Mouse (Mus musculus) frontal cortex, adult (tissue): Measurements from ENCODE around the gene Aagab.

Experiments
- ATAC-seq: cut with Nextera tagmentation; 2 replicates; pipeline ENCODE4 v1.9.2; 2017; ENCODE audit warnings: mild to moderate bottlenecking, moderate library complexity, mixed read lengths; ENCODE audit not compliant: low TSS enrichment

Gene Aagab

DNA sequence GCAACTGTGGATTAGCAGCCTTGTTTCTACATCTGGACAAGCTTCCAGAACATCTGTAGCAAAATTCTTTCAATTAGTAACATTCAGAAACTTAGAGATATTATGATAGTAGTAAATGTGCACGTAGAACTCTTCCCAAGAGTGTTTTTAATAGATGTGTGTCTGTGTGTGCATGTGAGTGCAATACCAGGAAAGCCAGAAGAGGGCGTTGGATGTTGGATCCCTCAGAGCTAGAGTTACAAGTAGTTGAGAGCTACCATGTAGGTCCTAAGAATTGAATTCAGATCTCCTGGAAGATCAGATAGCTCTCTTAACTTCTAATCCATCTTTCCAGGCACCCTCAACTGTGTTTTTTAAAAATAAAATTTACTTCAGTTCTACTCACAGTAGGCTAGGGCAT, 4.1 kb downstream of the Aagab start:
- ATAC-seq: no peak

DNA sequence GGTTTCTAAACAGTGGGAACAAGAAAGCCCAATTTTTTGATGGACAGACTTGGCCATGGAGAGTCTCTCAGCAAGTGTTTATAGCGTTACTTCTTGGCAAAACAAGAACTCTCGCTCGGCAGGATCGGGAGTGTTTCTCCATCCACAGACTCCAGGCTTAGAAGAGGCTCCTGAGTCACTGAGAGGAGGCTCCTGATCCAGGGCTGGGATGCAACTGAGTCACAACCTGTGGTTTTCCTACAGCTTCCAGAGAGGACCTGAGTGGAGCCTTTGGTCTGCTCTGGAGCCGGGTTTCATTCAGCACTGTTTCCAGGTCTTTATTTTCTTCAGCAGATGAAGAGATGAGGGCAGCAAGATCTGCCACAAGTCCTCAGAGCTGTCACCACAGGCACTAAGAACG, 5.5 kb downstream of the Aagab start:
- no peak for ATAC-seq

DNA sequence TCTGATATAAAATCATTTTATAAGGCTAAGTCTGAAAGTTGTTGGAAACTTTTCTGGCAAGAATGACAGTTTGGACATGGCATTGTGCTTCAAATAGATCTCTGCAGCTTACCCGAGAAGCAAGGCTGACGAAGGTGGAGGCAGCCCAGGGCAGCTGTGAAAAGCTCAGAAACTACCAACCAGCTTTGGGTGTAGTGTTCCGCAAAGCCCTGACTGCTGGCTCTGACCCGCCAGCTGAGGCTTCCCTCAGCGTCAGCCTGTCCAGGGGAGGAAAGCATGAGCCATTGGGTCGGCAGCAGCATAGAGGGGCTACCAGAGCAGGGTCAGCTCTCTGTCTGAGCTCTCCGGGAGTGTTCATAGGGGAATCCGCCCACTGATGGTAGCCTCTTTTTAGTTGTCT, 6.8 kb downstream of the Aagab start:
- ATAC-seq: no peak

DNA sequence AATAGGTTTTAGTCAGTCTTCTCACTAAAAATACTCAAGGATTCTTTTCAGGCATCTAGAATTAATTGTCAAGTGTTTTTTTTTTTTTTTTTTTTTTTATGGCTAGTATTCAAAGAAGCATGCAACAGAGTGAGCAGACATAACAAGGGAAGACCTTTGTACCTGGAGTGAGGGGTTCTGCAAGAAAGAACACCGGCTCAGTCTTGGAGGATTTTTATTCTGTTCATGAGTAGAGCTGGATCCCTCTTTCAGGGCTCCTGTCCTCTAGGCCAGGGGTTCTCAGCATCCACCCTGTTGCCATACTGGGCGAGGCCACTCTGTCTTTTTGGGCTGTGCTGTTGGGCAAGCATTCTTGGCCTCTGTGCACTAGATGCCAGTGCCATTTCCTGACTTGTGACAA, 7.3 kb downstream of the Aagab start:
- no peak for ATAC-seq

DNA sequence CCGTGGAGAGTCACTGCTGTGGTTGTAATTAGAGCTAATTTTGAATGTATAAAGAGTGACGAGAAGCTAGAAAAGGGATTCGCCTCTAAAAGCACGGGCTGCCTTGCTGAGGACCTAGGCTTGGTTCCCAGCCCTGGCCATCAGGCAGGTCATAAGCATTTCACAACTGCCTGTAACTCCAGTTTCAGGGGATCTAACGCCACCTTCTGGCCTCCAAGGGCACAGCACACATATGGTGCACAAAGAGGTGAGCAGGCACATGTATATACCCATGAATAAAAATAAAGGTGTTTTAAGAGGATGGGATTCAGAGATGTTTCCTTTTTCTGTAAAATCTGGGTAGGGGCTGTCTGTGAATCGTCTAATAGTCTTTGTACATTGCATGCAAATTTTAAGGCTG, 7.8 kb downstream of the Aagab start:
- ATAC-seq: no peak

DNA sequence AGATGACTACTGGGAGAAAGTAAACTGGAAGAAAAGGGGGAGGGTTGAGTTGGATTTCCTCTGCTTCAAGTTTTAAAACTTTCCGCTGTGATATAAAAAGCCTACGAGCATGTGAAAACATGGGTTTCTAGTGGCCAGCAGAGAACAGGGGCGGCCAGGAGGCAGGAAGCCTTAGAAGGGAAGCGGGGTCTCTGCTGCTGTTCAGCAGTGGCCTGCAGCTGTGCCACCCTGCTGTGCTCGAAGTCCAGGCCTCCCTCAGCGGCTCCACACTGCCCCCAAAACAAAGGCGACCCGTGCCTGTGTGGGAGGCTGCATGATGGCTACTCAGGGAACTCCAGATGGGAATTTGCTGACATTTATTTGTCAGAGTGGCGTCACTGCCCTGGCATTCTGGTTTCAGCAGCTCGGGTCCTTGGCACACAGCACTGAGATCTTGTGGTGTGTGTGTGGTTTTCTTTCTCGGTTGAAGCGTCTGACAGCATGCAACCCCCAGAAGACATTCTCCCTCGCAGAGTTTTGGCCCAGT, 8.4 kb downstream of the Aagab start:
- peak; percentile 23; the same call in 1 of the 2 replicates for ATAC-seq

DNA sequence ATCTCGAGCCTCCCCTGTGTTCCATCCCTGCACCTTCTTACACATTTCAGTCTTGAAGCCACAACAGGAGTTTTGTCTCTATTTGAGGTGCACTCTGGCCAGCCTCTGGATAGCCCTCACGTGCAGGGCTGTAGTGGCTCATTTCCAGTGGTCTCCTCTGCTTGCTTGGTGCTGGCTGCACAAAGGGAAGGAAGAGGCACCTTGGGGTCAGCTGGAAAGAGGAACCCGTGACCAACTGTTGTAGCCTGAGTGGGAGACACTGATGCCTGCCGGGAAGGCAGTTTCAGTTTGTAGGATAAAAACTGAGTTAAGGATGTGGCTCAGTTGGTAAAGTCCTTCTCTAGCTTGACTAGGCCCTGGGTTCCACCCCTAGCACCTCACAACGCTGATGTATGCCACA, 9.5 kb downstream of the Aagab start:
- ATAC-seq: no peak

DNA sequence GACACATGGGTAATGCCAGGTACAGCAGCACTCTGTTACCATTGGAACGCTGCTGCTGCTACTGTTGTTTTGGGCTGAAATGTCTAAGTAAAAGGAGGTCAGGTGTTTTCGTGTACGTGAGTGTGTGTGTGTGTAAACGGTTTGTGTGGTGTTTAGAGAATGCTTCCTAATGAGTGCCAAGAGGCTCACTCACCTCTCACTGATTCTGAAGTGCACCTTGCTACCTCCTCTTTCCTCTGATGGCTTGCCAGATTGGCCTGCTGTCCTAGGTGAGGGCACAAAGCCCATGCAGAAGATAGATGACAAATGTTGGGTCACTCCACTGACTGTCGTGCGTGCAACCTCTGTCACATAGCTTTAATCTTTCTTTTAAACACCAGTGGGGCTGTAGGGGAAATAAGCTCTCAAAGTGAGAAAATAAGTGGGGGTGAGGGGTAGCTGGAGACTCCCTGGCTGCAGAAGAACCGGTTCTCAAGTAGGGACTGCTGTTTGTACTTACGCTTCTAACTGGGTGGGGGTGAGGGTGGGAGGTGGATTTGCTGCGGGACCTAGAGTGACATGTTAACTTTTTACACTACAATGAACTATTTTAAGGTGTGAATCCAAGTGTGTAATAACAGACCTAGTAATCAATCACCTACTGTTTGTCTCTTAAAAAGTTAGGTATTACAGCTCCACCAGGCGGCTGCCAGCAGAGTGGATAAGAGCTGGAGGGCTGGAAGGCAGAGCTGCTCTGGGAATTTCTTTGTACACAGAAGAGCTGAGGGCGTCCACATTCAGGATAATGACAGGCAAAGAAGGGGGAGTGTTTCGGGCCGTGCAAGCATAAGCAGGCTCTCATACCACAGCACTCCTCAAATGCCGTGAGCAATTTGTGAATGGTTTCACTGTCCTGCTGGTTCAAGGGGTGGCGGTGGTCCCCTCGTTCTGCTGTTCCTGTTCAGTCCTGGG, 10.4 kb downstream of the Aagab start:
- peak; percentile 61 for ATAC-seq

DNA sequence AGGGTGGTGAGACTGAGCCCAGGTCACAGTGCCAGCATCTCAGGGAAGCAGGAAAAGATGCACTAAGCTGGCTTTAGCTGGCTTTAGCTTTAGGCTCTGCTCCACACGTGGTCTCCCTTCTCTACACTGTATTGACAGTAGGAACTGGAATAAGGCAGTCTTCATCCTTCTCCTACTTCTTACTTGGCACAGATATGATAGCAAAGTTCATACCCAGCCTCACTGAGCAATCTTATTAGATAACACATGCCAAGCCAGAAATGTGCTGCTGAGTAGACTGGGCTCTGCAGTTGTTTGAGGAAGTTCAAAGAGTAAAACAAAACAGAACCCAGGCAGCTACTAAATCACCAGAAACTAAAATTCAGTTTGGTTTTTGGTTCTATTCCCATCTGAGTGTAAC, 11.1 kb downstream of the Aagab start:
- no peak for ATAC-seq

DNA sequence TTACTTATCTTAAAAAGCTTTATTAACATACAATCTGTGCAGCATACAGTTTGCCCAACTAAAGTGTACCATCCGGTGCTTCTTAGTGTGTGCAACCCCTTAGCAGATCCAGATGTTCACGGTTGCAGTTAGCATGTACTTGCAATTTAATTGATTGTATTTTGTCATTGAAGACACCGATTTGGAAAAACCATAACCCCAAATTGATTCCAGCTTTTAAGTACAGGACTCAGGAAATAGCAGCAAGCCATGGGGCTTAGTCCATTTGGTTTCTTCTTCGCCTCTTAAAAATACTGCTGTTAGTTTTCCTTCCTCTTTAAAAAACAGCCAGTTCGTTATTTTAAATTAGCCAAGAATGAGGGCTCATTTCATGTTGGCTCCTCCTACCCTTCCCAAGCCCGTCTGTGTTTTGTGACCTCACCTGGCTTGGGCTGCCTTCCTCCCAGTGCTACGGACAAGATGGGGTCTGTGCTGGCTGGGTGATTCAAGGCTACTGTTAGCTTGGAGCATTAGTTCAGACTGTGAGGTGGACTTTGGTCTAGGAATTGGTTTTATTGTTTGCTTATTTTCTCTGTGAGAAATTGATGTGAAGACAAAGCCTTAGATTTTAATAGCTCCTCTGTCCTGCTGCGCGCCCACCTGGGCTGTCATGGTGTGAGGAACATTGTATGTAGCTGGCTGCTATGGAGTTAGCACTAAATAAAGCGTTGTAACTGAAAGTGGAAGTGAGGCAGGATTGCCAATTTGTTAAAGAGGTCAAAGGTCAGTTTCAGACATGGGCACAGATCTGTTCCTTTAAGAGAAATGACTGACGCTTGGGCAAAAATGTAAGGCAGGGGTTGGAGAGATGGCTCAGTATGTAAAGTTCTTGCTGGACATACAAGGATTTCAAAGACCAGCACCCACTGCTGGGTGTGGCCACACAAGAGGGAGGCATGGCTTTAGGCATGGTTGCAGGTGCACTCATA, 11.8 kb downstream of the Aagab start:
- no peak for ATAC-seq

DNA sequence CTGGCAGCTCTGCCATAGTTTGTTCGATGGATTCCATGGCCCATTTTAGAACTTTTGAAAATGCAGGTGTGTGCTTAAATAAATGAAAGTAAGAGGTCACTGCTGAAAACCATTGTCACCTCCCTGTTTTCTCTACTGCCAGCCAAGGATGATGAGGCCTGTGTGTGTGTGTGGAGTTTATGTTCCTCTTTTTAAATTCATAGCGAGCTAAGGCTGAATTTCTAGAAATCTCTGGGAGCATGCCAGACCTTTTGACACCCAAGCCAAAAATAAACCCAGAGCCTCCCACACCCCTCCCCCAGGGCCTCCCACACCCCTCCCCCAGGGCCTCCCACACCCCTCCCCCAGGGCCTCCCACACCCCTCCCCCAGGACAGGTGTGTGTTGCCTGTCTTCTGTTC, 15.5 kb downstream of the Aagab start:
- ATAC-seq: no peak

DNA sequence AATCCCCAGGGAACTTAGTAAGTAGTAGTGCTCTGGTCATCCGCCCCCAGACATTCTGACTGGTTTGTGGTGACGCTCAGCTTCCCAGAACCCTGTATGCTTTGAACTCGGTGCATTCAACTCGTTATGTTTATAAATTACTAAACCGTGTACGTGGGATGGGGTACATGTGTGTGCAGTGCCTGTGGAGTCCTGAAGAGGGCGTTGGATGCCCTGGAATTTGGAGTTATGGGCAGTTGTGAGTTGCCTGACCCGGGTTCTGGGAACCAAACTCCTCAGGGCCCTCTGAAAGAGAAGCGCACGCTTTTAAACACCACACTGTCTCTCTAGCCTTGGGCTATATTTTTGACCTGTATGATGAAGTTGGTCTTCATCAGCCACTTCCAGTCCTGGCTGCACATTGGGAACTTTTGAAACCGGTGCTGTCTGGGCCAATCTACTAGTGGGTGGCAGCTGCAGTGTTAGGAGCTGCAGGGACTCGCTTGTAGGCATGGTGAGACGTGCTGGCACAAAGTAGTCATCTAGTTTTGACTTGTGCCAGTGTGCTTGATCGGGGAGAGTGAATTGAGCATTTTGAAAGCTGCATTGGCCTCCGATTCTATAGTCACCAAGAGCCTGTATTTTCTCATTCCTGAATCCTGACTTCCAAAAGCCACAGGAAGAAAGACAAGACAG, 21.6 kb downstream of the Aagab start:
- ATAC-seq: peak; percentile 64

DNA sequence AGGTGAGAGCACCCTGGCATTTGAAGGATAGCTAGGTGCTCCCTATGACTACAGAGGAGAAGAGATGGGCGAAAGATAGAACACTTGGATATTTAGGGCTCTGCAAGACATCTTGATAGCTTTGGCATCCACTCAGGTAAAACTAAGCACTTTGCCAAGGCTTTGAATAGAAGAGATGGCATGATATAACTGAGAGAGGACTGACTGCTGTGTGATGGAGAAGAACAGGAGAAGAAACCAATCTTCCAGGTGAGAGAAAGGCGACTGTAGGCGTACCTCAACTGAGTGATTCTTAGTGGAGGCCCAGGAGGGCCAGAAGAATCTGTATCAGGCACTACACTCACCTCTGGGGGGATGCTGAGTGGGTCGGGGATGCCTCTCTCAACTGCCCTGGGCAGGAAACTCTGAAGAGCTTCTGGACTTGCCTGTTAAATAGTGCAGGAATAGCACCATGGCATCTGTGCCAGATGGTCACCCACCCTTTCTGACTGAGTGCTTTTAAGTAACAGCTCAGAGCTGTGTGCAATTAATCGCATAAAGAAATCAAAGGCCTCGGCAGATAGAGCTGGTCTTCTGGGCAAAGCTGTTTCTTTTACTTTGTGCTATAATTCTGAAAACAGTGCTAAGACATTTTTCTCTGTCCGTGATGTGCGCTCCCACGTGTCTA, 22.8 kb downstream of the Aagab start:
- peak; percentile 51 for ATAC-seq

DNA sequence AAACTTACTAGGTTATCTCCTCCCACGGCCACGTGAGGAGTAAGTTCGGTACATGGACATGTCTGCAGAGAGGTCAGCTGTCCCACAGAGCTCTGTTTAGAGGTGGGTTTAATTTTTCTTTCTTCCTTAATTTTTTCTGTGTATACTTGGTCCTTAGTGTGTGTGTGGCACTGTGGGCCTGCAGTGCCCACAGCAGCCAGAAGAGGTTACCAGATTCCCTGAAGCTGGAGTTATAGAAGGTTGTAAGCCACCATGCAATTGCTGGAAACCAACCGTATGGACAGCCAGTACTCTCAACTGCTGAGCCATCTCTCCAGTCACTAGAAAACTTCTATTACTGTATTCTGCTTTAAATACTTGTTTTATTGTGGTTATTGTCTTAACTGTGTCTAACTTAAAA, 29.6 kb downstream of the Aagab start:
- no peak for ATAC-seq

DNA sequence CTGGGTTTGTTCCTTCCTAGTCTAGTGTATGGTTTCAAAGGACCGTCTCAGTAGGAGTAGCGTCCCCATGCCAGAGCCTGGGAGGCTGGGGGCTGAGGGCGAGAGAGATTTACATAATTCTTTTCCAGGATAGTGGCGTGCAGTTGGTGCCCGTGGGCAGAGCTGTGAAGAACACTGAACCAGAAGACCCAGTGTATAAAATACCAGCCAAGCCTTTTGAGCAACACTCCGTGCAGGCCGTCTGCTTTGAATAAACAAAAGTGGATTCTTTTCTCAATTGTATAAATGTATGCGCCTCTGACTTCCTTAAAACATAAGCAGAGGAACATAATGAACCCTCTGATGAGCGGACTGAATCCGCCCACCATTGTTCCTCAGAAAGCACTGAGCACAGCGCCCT, 30.5 kb downstream of the Aagab start:
- peak; percentile 88 for ATAC-seq

DNA sequence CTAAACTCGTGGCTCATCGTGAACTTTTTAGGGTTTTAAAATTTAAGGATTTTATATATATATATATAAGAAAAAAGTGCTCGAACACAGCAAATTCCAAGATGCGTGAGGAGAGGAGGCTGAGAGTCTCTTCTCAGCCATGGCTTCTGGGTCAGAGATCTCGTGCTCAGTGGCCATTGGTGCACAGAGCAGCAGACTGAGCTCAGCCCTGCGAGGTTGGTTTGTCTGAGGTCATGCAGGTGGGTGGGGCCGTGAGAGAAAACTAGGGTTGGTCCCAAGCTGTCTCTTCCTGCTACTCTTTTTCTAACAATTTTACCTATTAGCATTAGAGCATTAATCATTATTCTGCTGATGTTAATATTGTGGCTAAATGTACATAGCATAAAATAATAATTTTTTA, 30.9 kb downstream of the Aagab start:
- ATAC-seq: no peak

DNA sequence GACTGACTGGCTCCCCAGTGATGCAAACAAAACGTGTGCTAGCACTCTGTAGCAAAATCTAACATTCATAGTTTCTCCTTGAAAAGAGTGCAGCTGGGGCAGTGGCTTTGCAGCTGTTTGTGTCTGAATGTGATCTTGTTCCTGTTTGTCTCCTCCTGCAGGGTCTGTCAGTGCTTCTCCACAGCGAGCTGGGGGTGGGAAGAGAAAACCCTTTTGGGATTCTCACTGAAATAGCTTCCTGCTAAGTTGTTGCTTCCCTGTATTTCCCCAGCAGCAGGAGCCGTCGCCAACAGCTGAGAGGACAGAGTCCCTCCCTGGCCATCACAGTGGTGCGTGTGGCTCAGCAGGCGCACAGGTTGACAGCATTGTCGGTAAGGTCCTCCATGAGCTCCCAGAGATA, 33.7 kb downstream of the Aagab start:
- ATAC-seq: peak; percentile 41

DNA sequence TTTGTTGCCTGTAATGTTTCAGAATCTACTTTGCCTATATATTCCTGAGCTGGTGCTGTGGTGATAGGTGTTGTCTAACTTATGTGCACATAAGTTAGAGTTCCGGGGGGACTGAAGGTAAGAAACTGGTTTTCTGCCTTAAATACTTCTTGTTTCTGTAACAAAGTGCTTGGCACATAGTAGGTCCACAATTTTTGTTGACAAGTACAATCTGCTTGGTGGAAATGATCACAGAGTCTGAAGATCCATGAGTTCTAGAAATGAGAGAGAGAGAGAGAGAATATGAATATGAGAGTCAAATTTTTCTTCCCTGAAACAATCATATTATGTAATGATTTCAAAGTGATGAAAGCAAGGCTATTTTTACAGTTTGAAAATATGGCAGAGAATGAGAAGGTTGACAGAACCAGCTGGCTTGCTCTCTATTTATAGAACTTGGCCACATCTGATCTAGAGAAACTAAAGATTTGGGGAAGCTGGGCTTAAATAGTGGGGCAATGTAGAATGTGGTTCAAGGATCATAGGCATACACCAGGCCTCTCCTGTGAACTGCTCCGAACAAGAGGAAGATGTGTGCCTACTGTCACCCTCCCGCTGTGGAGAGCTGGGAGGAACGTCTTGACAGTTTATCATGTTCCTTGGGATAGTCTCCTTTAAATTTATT, 39.7 kb downstream of the Aagab start:
- peak; percentile 71 for ATAC-seq

DNA sequence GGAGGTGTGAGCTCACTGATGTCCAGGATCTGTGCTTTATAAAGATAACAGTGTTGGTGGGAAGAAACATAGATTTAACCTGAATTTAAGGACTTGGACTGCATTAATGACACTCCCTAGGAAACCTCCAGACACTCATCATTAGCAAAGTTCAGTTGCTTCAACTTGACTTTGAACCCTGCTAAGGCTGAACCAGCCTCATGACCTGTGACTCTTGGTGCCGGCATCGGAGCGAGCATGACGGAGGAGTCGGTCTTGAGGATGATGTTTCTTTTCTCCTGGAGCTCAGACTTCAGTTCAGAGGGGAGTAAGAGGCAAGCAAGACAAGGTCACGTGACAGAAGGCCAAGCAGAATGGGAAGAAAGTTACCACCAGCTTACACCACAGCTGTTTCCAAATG, 41.6 kb downstream of the Aagab start:
- no peak for ATAC-seq

DNA sequence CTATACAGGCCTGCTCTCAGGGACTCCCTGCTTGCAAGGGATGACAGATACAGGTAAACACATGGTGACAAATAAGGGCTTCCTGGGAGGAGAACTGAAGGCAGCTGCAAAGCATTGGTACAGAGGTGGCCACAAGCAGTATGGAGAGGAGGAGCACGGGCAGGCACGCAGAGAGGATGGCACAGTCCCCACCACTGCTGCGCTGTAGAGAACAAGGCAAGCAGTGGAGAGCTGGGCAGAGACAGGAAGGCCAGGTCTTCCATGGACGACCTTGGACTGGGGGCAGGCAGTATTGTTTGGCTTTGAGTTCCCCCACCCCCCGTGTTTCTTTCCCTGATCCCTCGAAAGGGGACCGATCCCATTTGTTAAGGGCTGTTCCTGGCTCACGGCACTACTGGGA, 42.6 kb downstream of the Aagab start:
- ATAC-seq: no peak
